ENCODE assay signal across 27 mouse cellular contexts in genomic region chr13:25868923-25869322, GRCm38 (mm10).
DNase-seq lines count a peak whose midpoint lies in the region; ATAC-seq and TF ChIP-seq lines count a peak whose summit lies in the region.
"Had no signal": no experiment of that assay in that cellular context is flagged by ENCODE, and none has a peak within 500 bp of the region (broad histone marks: within the 10 kb centered on the region; RNA-seq: fewer than 3 reads in every experiment).

No protein-coding gene starts in this region.

- peak overlapping the region; percentile 43; the same call in 1 of the 2 replicates for H3K27ac ChIP-seq in hindbrain, embryonic 10.5 days
- H3K27ac ChIP-seq in hindbrain, embryonic 12.5 days: no peak overlapping the region
- 0 out of 2 replicates have a peak overlapping the region, but pooled peaks have one; percentile 9 for H3K27ac ChIP-seq in midbrain, embryonic 10.5 days (replicated peaks)
- H3K27ac ChIP-seq in midbrain, postnatal 0 days (ENCODE audit: low read depth, low read length): no peak overlapping the region
- H3K27ac ChIP-seq in limb, embryonic 10.5 days: peak overlapping the region; percentile 30; the same call in 1 of the 2 replicates
- H3K27ac ChIP-seq: embryonic facial prominence, embryonic 10.5 days; embryonic facial prominence, embryonic 13.5 days; forebrain, embryonic 13.5 days; heart, adult 2 months; heart, embryonic 10.5 days; heart, embryonic 13.5 days; hindbrain, embryonic 15.5 days had no signal

- no peak overlapping the region for H3K9ac ChIP-seq in hindbrain, embryonic 12.5 days
- H3K9ac ChIP-seq in midbrain, postnatal 0 days (replicated peaks; ENCODE audit: low read length, poor library complexity, severe bottlenecking): no peak overlapping the region
- H3K9ac ChIP-seq: embryonic facial prominence, embryonic 13.5 days; forebrain, embryonic 13.5 days; heart, embryonic 13.5 days; hindbrain, embryonic 15.5 days had no signal

- no peaks in the 10 kb centered on the region for H3K9me3 ChIP-seq in hindbrain, embryonic 10.5 days
- H3K9me3 ChIP-seq in hindbrain, embryonic 12.5 days (replicated peaks): no peaks in the 10 kb centered on the region
- H3K9me3 ChIP-seq in midbrain, embryonic 10.5 days (replicated peaks): no peaks in the 10 kb centered on the region
- no peaks in the 10 kb centered on the region for H3K9me3 ChIP-seq in midbrain, postnatal 0 days (ENCODE audit: low read length)
- no peaks in the 10 kb centered on the region for H3K9me3 ChIP-seq in limb, embryonic 10.5 days (replicated peaks)
- H3K9me3 ChIP-seq: embryonic facial prominence, embryonic 10.5 days; embryonic facial prominence, embryonic 13.5 days; forebrain, embryonic 13.5 days; heart, embryonic 10.5 days; heart, embryonic 13.5 days; hindbrain, embryonic 15.5 days had no signal

- WGBS in hindbrain, embryonic 10.5 days: 64% methylated on average over 1 of the region's 1 CpGs
- WGBS in hindbrain, embryonic 12.5 days: 61% methylated on average over 1 of the region's 1 CpGs
- WGBS in midbrain, embryonic 10.5 days: 75% methylated on average over 1 of the region's 1 CpGs
- 65% methylated on average over 1 of the region's 1 CpGs for WGBS in midbrain, postnatal 0 days
- 89% methylated on average over 1 of the region's 1 CpGs for WGBS in limb, embryonic 10.5 days

- no peak for ATAC-seq in hindbrain, embryonic 12.5 days (ENCODE audit: low FRiP score)
- no peak for ATAC-seq in midbrain, postnatal 0 days (ENCODE audit: low FRiP score)
- ATAC-seq: activated CD4-positive, CD25-positive, alpha-beta regulatory T cell, adult 4 months; CD4-positive, CD25-positive, alpha-beta regulatory T cell, adult 4 months; forebrain, embryonic 13.5 days had no signal

- H3K27me3 ChIP-seq in hindbrain, embryonic 10.5 days (ENCODE audit: insufficient read depth, poor library complexity, severe bottlenecking): no peaks in the 10 kb centered on the region
- H3K27me3 ChIP-seq in hindbrain, embryonic 12.5 days: no peaks in the 10 kb centered on the region
- H3K27me3 ChIP-seq in midbrain, embryonic 10.5 days (ENCODE audit: low read depth, poor library complexity, severe bottlenecking): no peaks in the 10 kb centered on the region
- no peaks in the 10 kb centered on the region for H3K27me3 ChIP-seq in midbrain, postnatal 0 days (ENCODE audit: insufficient read depth, low read length)
- no peaks in the 10 kb centered on the region for H3K27me3 ChIP-seq in limb, embryonic 10.5 days (ENCODE audit: low read depth, poor library complexity, severe bottlenecking)
- H3K27me3 ChIP-seq: embryonic facial prominence, embryonic 13.5 days; forebrain, embryonic 13.5 days; heart, embryonic 13.5 days; hindbrain, embryonic 15.5 days had no signal

- no peak for DNase-seq in hindbrain, embryonic 10.5 days (ENCODE audit: low spot score)
- no peak for DNase-seq in midbrain, embryonic 10.5 days (ENCODE audit: low spot score)
- no peak for DNase-seq in midbrain, postnatal 0 days (ENCODE audit: low spot score)
- DNase-seq in R1 (ENCODE audit: low read depth, low spot score): peak; percentile 67
- DNase-seq in limb, embryonic 10.5 days (ENCODE audit: low spot score): no peak
- DNase-seq: adrenal gland, adult 8-10 months; adrenal gland, postnatal 25 days; cerebellum, adult 11-12 months; cerebellum, adult 8-10 months; cerebellum, postnatal 10 days; cerebellum, postnatal 36 days; embryo, embryonic 11 days; gastrocnemius, postnatal 10 days; gastrocnemius, postnatal 36 days; heart, adult 2 months; heart, postnatal 14 days; heart, postnatal 4 days had no signal

- no peak overlapping the region for H3K4me2 ChIP-seq in hindbrain, embryonic 12.5 days (replicated peaks)
- no peak overlapping the region for H3K4me2 ChIP-seq in midbrain, postnatal 0 days (ENCODE audit: low read depth, low read length, poor library complexity, severe bottlenecking)
- H3K4me2 ChIP-seq: embryonic facial prominence, embryonic 13.5 days; forebrain, embryonic 13.5 days; heart, embryonic 13.5 days; hindbrain, embryonic 15.5 days had no signal

- no peak for TF ChIP-seq CTCF in midbrain, postnatal 0 days (IDR thresholded peaks at IDR 0.05)

- no peak overlapping the region for H3K4me3 ChIP-seq in hindbrain, embryonic 10.5 days
- no peak overlapping the region for H3K4me3 ChIP-seq in hindbrain, embryonic 12.5 days
- no peak overlapping the region for H3K4me3 ChIP-seq in midbrain, embryonic 10.5 days
- H3K4me3 ChIP-seq in midbrain, postnatal 0 days (ENCODE audit: low read depth, low read length): no peak overlapping the region
- no peak overlapping the region for H3K4me3 ChIP-seq in limb, embryonic 10.5 days
- H3K4me3 ChIP-seq: embryonic facial prominence, embryonic 10.5 days; embryonic facial prominence, embryonic 13.5 days; erythroblast, embryonic 14.5 days; forebrain, embryonic 13.5 days; heart, adult 2 months; heart, embryonic 10.5 days; heart, embryonic 13.5 days; hindbrain, embryonic 15.5 days had no signal

- H3K36me3 ChIP-seq in hindbrain, embryonic 10.5 days: no peaks in the 10 kb centered on the region
- no peaks in the 10 kb centered on the region for H3K36me3 ChIP-seq in hindbrain, embryonic 12.5 days
- no peaks in the 10 kb centered on the region for H3K36me3 ChIP-seq in midbrain, embryonic 10.5 days
- no peaks in the 10 kb centered on the region for H3K36me3 ChIP-seq in midbrain, postnatal 0 days (ENCODE audit: insufficient read depth, low read length)
- no peaks in the 10 kb centered on the region for H3K36me3 ChIP-seq in limb, embryonic 10.5 days
- H3K36me3 ChIP-seq: embryonic facial prominence, embryonic 10.5 days; embryonic facial prominence, embryonic 13.5 days; heart, embryonic 10.5 days; heart, embryonic 13.5 days; hindbrain, embryonic 15.5 days had no signal

- H3K4me1 ChIP-seq in hindbrain, embryonic 10.5 days (replicated peaks): peaks cover 9% of the 10 kb centered on the region
- peaks cover 5% of the 10 kb centered on the region; the same call in 1 of the 2 replicates for H3K4me1 ChIP-seq in hindbrain, embryonic 12.5 days
- H3K4me1 ChIP-seq in midbrain, embryonic 10.5 days: no peaks in the 10 kb centered on the region
- no peaks in the 10 kb centered on the region for H3K4me1 ChIP-seq in midbrain, postnatal 0 days (ENCODE audit: insufficient read depth, low read length)
- no peaks in the 10 kb centered on the region for H3K4me1 ChIP-seq in limb, embryonic 10.5 days
- H3K4me1 ChIP-seq: embryonic facial prominence, embryonic 10.5 days; heart, embryonic 10.5 days; heart, embryonic 13.5 days; hindbrain, embryonic 15.5 days had no signal

Comparison
In these comparisons a context has a peak if more than half of its experiments do, and no peak if none do; other contexts are left out.
1. H3K27ac ChIP-seq: peak in hindbrain, embryonic 10.5 days (single experiment), midbrain, embryonic 10.5 days (single experiment) and limb, embryonic 10.5 days (single experiment); none in hindbrain, embryonic 12.5 days (single experiment) and midbrain, postnatal 0 days (single experiment).